Mouse (Mus musculus): ENCODE measurements around the gene 2210408I21Rik. TPM values are rescaled to one million over a fixed set of nuclear protein-coding genes. Genes with fewer than 3 reads are reported as not detected.
"Not testable (repeated sequence)": the region's sequence is repeated elsewhere in the genome, so short reads cannot be mapped to it uniquely, and the experiment has no call there.

2210408I21Rik gene
- polyA plus RNA-seq (2012; rRNA removed) = 3.8 and 4.2 TPM in 2 replicates

GRCm38 (mm10) chr13:77134931-77135620, at the start of gene 2210408I21Rik, which contains the start of gene Slf1:
2210408I21Rik (plus strand) TSS chr13:77135540.
Slf1 (minus strand) TSS chr13:77135473.
- DNase-seq (ENCODE audit: extremely low spot score in 1 of 2, low spot score in 1 of 2) = peak; percentile 79 to 93

- DNase-seq (ENCODE audit: extremely low spot score in 1 of 2, low spot score in 1 of 2) = not testable (repeated sequence)
These were observed 42.5 kb upstream of the 2210408I21Rik start for GRCm38 (mm10) chr13:77092876-77093275.

GRCm38 (mm10) chr13:77107734-77108133, 27.6 kb upstream of the 2210408I21Rik start:
- no peak for DNase-seq (ENCODE audit: extremely low spot score in 1 of 2, low spot score in 1 of 2)

GRCm38 (mm10) chr13:77118695-77119094, 16.6 kb upstream of the 2210408I21Rik start:
- no peak for DNase-seq (ENCODE audit: extremely low spot score in 1 of 2, low spot score in 1 of 2)

- no peak for DNase-seq (ENCODE audit: extremely low spot score in 1 of 2, low spot score in 1 of 2)
These were observed 10.2 kb upstream of the 2210408I21Rik start for GRCm38 (mm10) chr13:77125159-77125558.

- no peak for DNase-seq (ENCODE audit: extremely low spot score in 1 of 2, low spot score in 1 of 2)
These were observed 7.1 kb upstream of the 2210408I21Rik start for GRCm38 (mm10) chr13:77128240-77128639.

- no peak for DNase-seq (ENCODE audit: extremely low spot score in 1 of 2, low spot score in 1 of 2)
These were observed 4.2 kb upstream of the 2210408I21Rik start for GRCm38 (mm10) chr13:77131132-77131531.

- no peak for DNase-seq (ENCODE audit: extremely low spot score in 1 of 2, low spot score in 1 of 2)
These were observed 261 bp downstream of the 2210408I21Rik start for GRCm38 (mm10) chr13:77135621-77135981.

GRCm38 (mm10) chr13:77140890-77141289, 5.5 kb downstream of the 2210408I21Rik start:
- DNase-seq (ENCODE audit: extremely low spot score in 1 of 2, low spot score in 1 of 2) = no peak

- no peak for DNase-seq (ENCODE audit: extremely low spot score in 1 of 2, low spot score in 1 of 2)
These were observed 42.6 kb downstream of the 2210408I21Rik start for GRCm38 (mm10) chr13:77177931-77178330.

- DNase-seq (ENCODE audit: extremely low spot score in 1 of 2, low spot score in 1 of 2) = no peak
These were observed 55.3 kb downstream of the 2210408I21Rik start for GRCm38 (mm10) chr13:77190606-77191005.

GRCm38 (mm10) chr13:77192201-77192600, 56.9 kb downstream of the 2210408I21Rik start:
- DNase-seq (ENCODE audit: extremely low spot score in 1 of 2, low spot score in 1 of 2) = no peak

- no peak for DNase-seq (ENCODE audit: extremely low spot score in 1 of 2, low spot score in 1 of 2)
These were observed 73.6 kb downstream of the 2210408I21Rik start for GRCm38 (mm10) chr13:77208764-77209418.

- DNase-seq (ENCODE audit: extremely low spot score in 1 of 2, low spot score in 1 of 2) = no peak
These were observed 77.9 kb downstream of the 2210408I21Rik start for GRCm38 (mm10) chr13:77213196-77213595.

- DNase-seq (ENCODE audit: extremely low spot score in 1 of 2, low spot score in 1 of 2) = no peak
These were observed 80.1 kb downstream of the 2210408I21Rik start for GRCm38 (mm10) chr13:77215460-77215859.

- DNase-seq (ENCODE audit: extremely low spot score in 1 of 2, low spot score in 1 of 2) = no peak
These were observed 82.4 kb downstream of the 2210408I21Rik start for GRCm38 (mm10) chr13:77217672-77218280.

GRCm38 (mm10) chr13:77221072-77221471, 85.7 kb downstream of the 2210408I21Rik start:
- no peak for DNase-seq (ENCODE audit: extremely low spot score in 1 of 2, low spot score in 1 of 2)

GRCm38 (mm10) chr13:77256541-77256940, 121.2 kb downstream of the 2210408I21Rik start:
- DNase-seq (ENCODE audit: extremely low spot score in 1 of 2, low spot score in 1 of 2) = no peak

- no peak for DNase-seq (ENCODE audit: extremely low spot score in 1 of 2, low spot score in 1 of 2)
These were observed 127.5 kb downstream of the 2210408I21Rik start for GRCm38 (mm10) chr13:77262715-77263338.

- DNase-seq (ENCODE audit: extremely low spot score in 1 of 2, low spot score in 1 of 2) = no peak
These were observed 128.2 kb downstream of the 2210408I21Rik start for GRCm38 (mm10) chr13:77263400-77264179.
